Mouse (Mus musculus) activated CD4-positive, CD25-positive, alpha-beta regulatory T cell, adult 4 months (primary cell): ENCODE data around the gene Cnn1. TPM values are rescaled to one million over a fixed set of nuclear protein-coding genes. Genes with fewer than 3 reads are reported as not detected.

Source experiments
- ATAC-seq: one replicate; pipeline ENCODE4 v1.8.0; 2017
- polyA plus RNA-seq, 2 experiments: library from polyadenylated mRNA; unstranded; fragments of 100-300 nt; shearing (Covaris generic); gene quantifications; one replicate each; pipeline ENCODE4 v1.2.1; 2017

The Cnn1 gene
- polyA plus RNA-seq, 2 experiments from 2014 or later = not detected

GRCm38 (mm10) chr9:22076223-22076622 is 22.8 kb upstream of the Cnn1 start:
- ATAC-seq = no peak

- no peak for ATAC-seq
Measured at GRCm38 (mm10) chr9:22084667-22085021, 14.4 kb upstream of the Cnn1 start.

DNA sequence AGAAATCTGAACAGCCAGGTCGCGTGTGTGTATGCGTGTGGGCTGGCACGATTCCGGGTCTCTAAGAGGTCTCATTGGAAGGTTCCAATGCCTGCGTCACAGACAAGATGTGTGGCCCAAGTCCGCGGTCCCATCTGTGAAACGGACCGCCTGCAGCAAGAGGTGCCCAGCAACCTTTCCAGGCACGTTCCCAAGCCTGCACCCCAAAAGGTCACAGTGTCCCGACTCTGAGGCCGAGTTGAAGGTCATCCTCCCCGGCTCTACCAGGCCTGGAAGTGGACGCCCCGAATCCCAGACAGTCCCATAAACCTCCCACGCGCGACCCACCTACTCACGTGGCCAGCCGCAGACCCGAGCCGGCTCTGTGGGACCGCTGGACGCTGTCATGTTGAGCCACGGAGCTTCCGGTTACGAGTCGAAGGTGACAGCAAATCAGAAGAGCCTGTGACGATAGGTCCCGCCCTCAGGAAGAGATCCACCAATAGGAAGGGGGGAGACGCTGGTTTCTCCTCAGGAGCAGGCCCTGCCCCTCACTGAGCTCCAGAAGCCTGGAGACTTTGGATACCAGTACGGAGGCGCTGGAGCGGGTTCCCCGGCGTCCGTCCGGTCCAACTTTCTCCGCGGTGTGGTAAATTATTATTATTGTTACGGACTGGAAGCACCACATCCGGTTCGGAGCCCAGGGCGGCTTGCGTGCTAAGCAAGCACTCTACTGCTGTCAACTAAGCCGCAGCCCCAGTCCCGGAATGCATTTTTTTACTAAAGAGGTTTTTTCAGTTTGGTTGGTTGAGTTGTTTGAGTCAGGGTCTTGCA is 13.8 kb upstream of the Cnn1 start, which contains the start of gene Ecsit:
Gene Ecsit, minus strand, starts transcription at position 417 of the 813 bp plus-strand sequence.
- peak; percentile 98 for ATAC-seq

DNA sequence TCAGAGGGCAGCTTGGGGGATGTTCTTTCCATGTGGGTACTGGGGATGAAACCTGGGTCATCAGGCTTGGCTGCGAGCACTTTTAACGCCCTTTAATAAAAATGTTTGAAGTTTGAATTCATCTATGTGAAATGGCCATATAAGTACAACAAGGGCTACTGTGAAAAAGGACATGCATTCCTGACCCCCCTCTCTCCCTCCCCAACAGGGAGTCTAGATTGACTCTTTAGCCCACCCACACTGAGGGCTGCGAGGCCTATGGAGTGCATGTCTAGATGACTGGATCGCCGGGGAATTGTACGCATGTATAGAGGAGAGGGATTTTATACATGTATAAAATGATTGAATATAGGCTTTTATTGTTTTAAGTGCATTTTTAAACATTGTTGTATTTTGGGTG is 13.0 kb upstream of the Cnn1 start:
- ATAC-seq = no peak

GRCm38 (mm10) chr9:22087034-22087618 is 11.9 kb upstream of the Cnn1 start:
- ATAC-seq = no peak

GRCm38 (mm10) chr9:22089281-22089680 is 9.7 kb upstream of the Cnn1 start:
- no peak for ATAC-seq

- ATAC-seq = no peak
Measured at GRCm38 (mm10) chr9:22089986-22090385, 9.0 kb upstream of the Cnn1 start.

DNA sequence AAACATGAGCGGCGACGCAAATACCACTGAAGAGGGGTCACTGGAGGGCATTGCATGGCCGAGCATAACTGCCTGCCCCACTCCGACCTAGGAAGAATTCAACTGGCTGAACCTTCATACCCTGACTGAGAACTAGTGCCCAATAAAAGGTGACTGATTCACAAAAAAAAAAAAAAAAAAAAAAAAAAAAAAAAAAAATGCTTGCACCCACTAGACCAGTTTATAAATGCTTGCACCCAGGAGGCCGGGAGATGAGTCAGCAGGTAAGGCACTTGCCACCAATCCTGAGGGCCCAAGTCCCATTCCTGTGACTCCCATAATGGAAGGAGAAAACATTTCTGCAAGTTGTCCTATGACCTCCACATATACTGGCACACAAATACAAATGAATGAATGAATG is 6.3 kb upstream of the Cnn1 start:
- ATAC-seq = no peak

GRCm38 (mm10) chr9:22095854-22096307 is 3.1 kb upstream of the Cnn1 start:
- peak; percentile 92 for ATAC-seq

DNA sequence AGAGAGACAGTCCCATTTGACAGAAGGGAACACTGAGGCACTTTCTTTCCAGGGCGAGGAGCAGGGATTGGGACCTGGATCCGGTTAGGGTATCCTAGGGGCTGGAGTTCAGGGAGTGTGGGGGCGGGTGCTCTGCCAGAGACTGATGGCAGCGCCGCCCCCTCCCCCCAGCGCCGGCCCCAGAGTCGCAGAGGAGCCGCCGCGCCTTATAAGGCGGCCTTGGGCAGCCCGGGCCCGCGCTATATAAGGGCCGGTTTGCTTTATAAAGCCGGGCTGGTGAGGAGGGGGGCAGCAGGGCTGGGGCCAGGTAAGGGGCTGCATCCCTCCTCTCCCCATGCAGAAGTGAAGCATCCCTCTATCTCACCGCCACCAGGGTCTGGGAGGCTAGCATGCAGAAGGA is 906 bp downstream of the Cnn1 start:
- ATAC-seq = no peak

DNA sequence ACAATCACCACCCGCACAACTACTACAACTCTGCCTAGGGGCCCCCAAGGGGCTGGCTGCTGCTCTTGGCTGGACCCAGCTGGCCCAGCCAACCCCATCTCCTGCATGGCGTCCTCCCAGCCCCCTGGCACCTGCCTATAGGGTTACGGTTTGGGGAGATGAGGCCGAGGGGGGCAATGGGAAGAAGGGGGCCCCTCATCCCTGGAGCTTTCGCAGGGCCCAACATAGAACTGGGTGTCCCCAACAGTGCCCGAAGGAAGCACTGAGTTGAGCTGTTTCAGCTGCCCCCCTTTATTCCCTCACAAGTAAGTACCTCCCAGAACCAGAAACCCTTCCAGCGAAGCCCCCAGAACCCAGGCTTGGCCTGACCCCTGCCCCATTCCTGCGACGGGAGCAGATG is 9.2 kb downstream of the Cnn1 start:
- ATAC-seq = no peak

GRCm38 (mm10) chr9:22115635-22116034 is 16.6 kb downstream of the Cnn1 start:
- ATAC-seq = no peak

- no peak for ATAC-seq
Measured at GRCm38 (mm10) chr9:22116086-22116485, 17.1 kb downstream of the Cnn1 start.

- peak; percentile 98 for ATAC-seq
Measured at GRCm38 (mm10) chr9:22116740-22117426, 17.9 kb downstream of the Cnn1 start, which contains the start of gene Elof1. Elof1 (minus strand) TSS chr9:22117172.

GRCm38 (mm10) chr9:22117754-22118456 is 18.9 kb downstream of the Cnn1 start:
- peak; percentile 35 for ATAC-seq

- no peak for ATAC-seq
Measured at GRCm38 (mm10) chr9:22119543-22119942, 20.5 kb downstream of the Cnn1 start.

GRCm38 (mm10) chr9:22121545-22121944 is 22.5 kb downstream of the Cnn1 start:
- ATAC-seq = no peak

- ATAC-seq = no peak
Measured at GRCm38 (mm10) chr9:22122005-22122404, 23.0 kb downstream of the Cnn1 start.

DNA sequence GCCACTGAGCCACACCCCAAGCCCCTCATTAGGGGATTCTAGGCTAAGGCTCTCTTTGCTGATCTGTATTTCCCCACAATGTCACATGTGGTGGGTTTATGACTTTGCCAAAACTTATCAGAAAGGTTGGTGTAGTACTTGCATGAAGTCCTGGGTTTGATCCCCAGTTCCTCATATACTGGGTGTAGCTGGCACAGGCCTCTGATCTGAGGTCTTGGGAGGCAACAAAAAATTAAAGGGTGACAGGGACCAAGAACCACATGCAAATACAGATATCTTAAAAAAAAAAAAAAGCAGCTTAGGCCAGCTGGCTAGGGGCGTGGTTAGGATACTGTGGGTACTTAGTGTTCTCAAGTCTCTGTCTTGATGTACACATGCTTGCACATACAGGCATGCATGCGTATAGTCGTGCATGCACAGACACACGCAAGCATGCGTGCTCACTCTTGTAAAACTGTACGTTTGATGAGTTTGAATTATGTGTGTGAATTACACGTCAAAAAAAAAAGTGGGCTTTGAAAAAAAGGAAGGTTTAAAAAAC is 24.1 kb downstream of the Cnn1 start:
- peak; percentile 32 for ATAC-seq

- ATAC-seq = no peak
Measured at GRCm38 (mm10) chr9:22124169-22124568, 25.2 kb downstream of the Cnn1 start.

GRCm38 (mm10) chr9:22125246-22126027 is 26.4 kb downstream of the Cnn1 start:
- ATAC-seq = no peak
